ENCODE assay signal across 8 mouse cellular contexts in genomic region chr2:75767871-75768558, GRCm38 (mm10).
DNase-seq lines count a peak whose midpoint lies in the region; ATAC-seq and TF ChIP-seq lines count a peak whose summit lies in the region.

No protein-coding gene starts in this region.

- no peaks in the 10 kb centered on the region for H3K27me3 ChIP-seq in forebrain, postnatal 0 days (ENCODE audit: insufficient read depth, low read length)
- no peaks in the 10 kb centered on the region for H3K27me3 ChIP-seq in liver, embryonic 13.5 days
- no peaks in the 10 kb centered on the region for H3K27me3 ChIP-seq in stomach, postnatal 0 days (ENCODE audit: control insufficient read depth, insufficient read depth, low read length)

- H3K4me3 ChIP-seq in forebrain, postnatal 0 days (ENCODE audit: low read depth, low read length), result no peak overlapping the region
- H3K4me3 ChIP-seq in liver, embryonic 13.5 days (replicated peaks), result no peak overlapping the region
- no peak overlapping the region for H3K4me3 ChIP-seq in stomach, postnatal 0 days (ENCODE audit: low read depth, low read length)

- peak; percentile 38 to 43 for DNase-seq in cerebellum, postnatal 10 days
- no peak for DNase-seq in cerebellum, postnatal 4 days (ENCODE audit: low spot score in 2 of 2)
- peak; percentile 95 for DNase-seq in R1 (ENCODE audit: low read depth, low spot score)
- peak; percentile 37 for DNase-seq in forebrain, postnatal 0 days
- peak; percentile 52 for DNase-seq in liver, embryonic 13.5 days
- DNase-seq in stomach, postnatal 0 days (ENCODE audit: low spot score), result peak; percentile 77
- no peak for DNase-seq in adrenal gland, postnatal 4 days (ENCODE audit: low spot score in 2 of 2)
- DNase-seq in natural killer cell, adult 2 months (ENCODE audit: low spot score in 2 of 2), result no peak

- H3K27ac ChIP-seq in forebrain, postnatal 0 days (ENCODE audit: low read depth, low read length), result 0 out of 2 replicates have a peak overlapping the region, but pooled peaks have one; percentile 29
- H3K27ac ChIP-seq in liver, embryonic 13.5 days, result peak overlapping the region; percentile 30; the same call in 1 of the 2 replicates
- H3K27ac ChIP-seq in stomach, postnatal 0 days (replicated peaks), result peak overlapping the region; percentile 83

- peak; percentile 53; the same call in 1 of the 2 replicates for ATAC-seq in forebrain, postnatal 0 days
- ATAC-seq in liver, embryonic 13.5 days (ENCODE audit: low read depth), result peak; percentile 67
- peak; percentile 74 for ATAC-seq in stomach, postnatal 0 days (ENCODE audit: low FRiP score, low TSS enrichment)

- H3K4me2 ChIP-seq in forebrain, postnatal 0 days (ENCODE audit: low read depth), result no peak overlapping the region
- peak overlapping the region; percentile 31 for H3K4me2 ChIP-seq in liver, embryonic 13.5 days
- H3K4me2 ChIP-seq in stomach, postnatal 0 days (replicated peaks; ENCODE audit: low read depth), result no peak overlapping the region

- WGBS in forebrain, postnatal 0 days, result 38% methylated on average over 7 of the region's 7 CpGs
- WGBS in liver, embryonic 13.5 days (ENCODE audit: insufficient replicate concordance), result 30% methylated on average over 7 of the region's 7 CpGs
- WGBS in stomach, postnatal 0 days, result 40% methylated on average over 7 of the region's 7 CpGs

- peak; percentile 36 for TF ChIP-seq EP300 in stomach, postnatal 0 days (optimal IDR thresholded peaks at IDR 0.05)

- no peaks in the 10 kb centered on the region for H3K36me3 ChIP-seq in forebrain, postnatal 0 days (ENCODE audit: insufficient read depth)
- H3K36me3 ChIP-seq in liver, embryonic 13.5 days, result no peaks in the 10 kb centered on the region
- H3K36me3 ChIP-seq in stomach, postnatal 0 days (ENCODE audit: control insufficient read depth, insufficient read depth, low read length), result no peaks in the 10 kb centered on the region

- TF ChIP-seq CTCF in forebrain, postnatal 0 days (IDR thresholded peaks at IDR 0.05; ENCODE audit: low read depth), result no peak
- TF ChIP-seq CTCF in stomach, postnatal 0 days (IDR thresholded peaks at IDR 0.05; ENCODE audit: low read depth), result no peak

- no peak overlapping the region for H3K9ac ChIP-seq in forebrain, postnatal 0 days
- 0 out of 2 replicates have a peak overlapping the region, but pooled peaks have one; percentile 31 for H3K9ac ChIP-seq in liver, embryonic 13.5 days
- no peak overlapping the region for H3K9ac ChIP-seq in stomach, postnatal 0 days (ENCODE audit: low read length)

- H3K4me1 ChIP-seq in forebrain, postnatal 0 days (ENCODE audit: insufficient read depth), result no peaks in the 10 kb centered on the region
- peaks cover 60% of the 10 kb centered on the region for H3K4me1 ChIP-seq in liver, embryonic 13.5 days (replicated peaks)
- peaks cover 8% of the 10 kb centered on the region; the same call in 1 of the 2 replicates for H3K4me1 ChIP-seq in stomach, postnatal 0 days (replicated peaks; ENCODE audit: control insufficient read depth, insufficient read depth)

- no peaks in the 10 kb centered on the region for H3K9me3 ChIP-seq in forebrain, postnatal 0 days (ENCODE audit: low read length)
- no peaks in the 10 kb centered on the region for H3K9me3 ChIP-seq in liver, embryonic 13.5 days (replicated peaks)
- H3K9me3 ChIP-seq in stomach, postnatal 0 days (ENCODE audit: control insufficient read depth, low read length), result no peaks in the 10 kb centered on the region

Comparison
In these comparisons a context has a peak if more than half of its experiments do, and no peak if none do; other contexts are left out.
1. DNase-seq: peak in cerebellum, postnatal 10 days (2 of 2), R1 (single experiment), forebrain, postnatal 0 days (single experiment), liver, embryonic 13.5 days (single experiment) and stomach, postnatal 0 days (single experiment); none in cerebellum, postnatal 4 days (0 of 2), adrenal gland, postnatal 4 days (0 of 2) and natural killer cell, adult 2 months (0 of 2).
2. H3K27ac ChIP-seq: peak in every context shown above with its lines; median percentile 83 in stomach, postnatal 0 days; 30 in liver, embryonic 13.5 days; 29 in forebrain, postnatal 0 days.
3. Peak in every context shown above with its lines, with median percentiles within 50 percentile points of each other: ATAC-seq.